Mouse (Mus musculus) CD4-positive, CD25-positive, alpha-beta regulatory T cell, adult 2 months (primary cell): Measurements from ENCODE around the gene Ipo7.

Experiments
- DNase-seq: peaks from one replicate; pipeline ENCODE4 v3.0.0-alpha.2; 2012; ENCODE audit warnings: low read depth, low spot score

Gene Ipo7

GRCm38 (mm10) chr7:110100854-110101253, 82.8 kb downstream of the Ipo7 start:
- DNase-seq, result no peak

DNA sequence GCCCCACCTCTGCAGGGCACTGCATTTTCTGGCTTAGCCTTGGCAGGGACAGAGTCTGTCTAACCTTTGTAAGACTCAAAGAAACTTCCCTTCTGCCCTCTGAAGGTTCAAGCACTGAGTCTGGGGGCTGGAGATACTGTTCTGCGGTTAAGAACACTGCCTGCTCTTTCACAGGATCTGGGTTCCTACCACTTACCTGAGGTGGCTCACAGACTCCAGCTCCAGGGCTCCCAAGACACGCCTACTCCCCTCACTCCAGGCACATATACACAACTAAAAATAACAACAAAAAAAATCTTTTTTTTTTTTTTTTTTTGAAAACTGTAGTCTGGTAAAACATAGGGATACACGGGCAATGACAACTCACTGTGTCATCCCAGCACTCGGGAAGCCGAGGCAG, 83.2 kb downstream of the Ipo7 start:
- no peak for DNase-seq

DNA sequence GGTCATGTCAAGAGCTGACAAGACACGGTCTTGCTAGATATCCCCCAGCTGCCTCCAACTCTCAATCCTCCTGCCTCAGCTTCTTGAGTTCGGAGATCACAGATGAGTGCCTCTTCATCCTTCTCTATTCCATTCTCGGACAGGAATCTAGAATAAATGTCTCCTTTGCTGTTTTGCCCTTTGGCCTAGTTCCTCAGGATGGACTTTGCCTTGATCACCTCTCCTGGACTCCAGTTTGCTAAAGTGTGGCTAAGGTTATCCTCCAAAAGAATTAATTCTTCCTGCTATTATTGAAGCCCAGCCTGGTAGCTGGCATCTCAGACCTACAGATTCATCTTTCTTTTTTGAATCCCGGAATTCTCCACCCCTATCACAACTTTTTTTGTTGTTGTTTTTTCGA, 87.0 kb downstream of the Ipo7 start:
- no peak for DNase-seq
